Mouse (Mus musculus): Measurements from ENCODE around the gene Arhgap15.

Arhgap15 gene

DNA sequence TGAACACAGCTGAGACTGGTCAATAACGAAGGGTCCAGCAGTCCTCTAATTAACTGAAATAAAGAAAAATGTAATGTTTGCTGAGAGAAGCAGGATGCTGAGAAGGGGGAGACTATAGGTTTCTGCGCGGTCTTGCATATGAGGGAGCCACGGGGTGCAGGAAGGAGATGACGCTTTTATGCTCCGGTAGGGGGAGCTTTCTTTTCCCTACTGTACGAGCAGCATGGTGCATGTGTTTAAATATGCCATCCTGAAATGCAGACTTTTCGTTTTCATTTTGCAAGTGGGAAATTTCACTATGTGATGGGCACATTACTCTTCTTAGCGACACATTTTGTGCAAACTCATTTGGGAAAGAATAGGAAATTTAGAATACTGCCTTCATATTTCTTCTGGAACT lies 442.1 kb downstream of the Arhgap15 start:
- DNase-seq (ENCODE audit: low spot score), result no peak

DNA sequence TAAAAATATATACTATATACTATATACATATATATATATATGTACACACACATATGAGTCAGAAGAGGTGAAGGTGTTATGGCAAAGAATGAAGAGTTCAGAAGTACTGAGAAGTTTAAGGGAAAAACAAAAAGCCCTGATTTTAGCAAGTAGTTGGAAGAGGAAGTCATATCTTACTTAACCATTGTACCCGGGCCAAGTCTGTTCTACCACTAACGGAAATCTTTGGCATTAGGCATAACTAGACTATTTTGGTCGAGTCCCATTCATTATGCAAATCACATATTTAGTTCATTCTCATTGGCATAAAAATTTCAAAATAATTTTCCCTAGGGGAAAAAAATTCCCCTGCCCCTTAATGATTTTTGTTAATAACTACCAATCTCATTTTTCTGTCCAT lies 443.4 kb downstream of the Arhgap15 start:
- no peak for DNase-seq (ENCODE audit: low spot score)

GRCm38 (mm10) chr2:44215506-44215905 lies 466.9 kb downstream of the Arhgap15 start:
- DNase-seq (ENCODE audit: low spot score), result no peak

GRCm38 (mm10) chr2:44217811-44218210 lies 469.2 kb downstream of the Arhgap15 start:
- DNase-seq (ENCODE audit: low spot score), result no peak

DNA sequence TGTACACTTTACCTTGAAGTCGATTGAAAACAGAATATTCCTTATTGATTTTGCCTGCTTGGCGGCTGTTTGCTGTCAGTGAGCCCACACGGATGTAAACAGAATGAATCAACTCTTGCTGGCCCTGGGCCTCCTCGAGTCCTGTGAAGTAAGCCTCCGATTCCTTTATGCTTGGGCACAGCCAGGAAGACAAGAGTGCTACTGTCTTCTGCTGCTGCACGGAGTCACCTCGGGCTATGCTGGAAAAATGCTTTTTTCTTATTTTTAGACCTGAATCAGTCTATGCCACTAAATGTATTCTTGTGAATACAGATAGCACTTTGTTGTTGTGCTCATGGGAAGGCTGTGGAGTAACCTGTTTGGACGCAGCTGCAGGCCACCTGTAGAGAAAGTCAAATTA lies 469.7 kb downstream of the Arhgap15 start:
- peak; percentile 23 for DNase-seq (ENCODE audit: low spot score)

DNA sequence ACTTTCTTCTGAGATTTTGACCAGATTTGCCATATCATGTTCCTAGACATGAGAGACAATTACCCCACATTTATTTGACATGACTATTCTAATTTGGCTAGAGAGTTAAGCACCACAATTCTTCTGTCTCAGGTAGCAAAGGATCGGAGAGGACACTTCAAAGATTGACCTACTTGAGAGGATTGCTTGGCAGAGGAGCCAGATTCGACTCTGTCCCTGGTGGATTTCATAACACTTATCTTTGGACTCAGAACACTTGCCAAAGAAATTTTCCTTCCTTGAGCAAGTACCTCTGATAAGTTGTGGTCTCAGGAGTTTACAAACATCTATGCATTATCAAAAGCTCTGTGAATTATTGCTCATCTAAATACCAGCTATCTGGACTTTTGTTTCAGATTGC lies 473.1 kb downstream of the Arhgap15 start:
- no peak for DNase-seq (ENCODE audit: low spot score)

GRCm38 (mm10) chr2:44222176-44222753 lies 473.6 kb downstream of the Arhgap15 start:
- peak; percentile 36 for DNase-seq (ENCODE audit: low spot score)

GRCm38 (mm10) chr2:44234856-44235255 lies 486.2 kb downstream of the Arhgap15 start:
- DNase-seq (ENCODE audit: low spot score), result no peak

DNA sequence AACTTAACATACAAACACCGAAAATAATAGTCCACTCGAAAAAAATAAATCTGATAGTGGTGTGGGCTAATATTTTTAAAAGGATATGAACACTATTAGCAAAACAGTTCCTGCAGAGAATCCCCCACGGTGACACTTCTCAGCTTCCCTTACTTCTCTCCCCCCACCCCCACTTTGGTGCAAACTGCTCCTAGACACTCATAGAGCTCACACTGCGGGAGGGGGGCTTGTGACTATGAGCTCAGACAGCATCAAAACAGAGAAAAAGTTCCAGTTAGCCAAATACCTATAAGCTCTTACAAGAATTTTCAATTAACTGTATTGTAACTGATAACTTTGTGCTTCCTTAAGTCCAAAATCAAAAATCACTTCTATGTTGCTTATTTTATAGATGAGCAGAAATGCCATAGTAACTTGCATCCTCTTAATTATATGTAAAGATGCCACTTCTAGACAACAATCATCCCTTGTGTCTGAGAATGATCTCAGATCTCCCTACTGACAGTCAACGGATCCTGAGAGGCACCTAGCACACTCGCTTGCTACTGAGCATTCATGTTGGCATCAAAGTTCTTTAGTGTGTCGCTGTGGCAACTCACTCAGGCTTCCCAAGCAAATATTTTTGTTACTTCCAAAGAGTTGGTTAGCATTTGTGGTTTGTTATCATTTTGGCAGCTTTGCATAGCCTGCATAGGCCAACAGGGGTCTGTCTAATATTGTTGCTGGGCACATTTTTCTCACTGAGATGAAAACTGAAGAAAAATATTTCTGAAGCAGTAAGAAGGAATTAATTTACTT lies 493.2 kb downstream of the Arhgap15 start:
- peak; percentile 14 for DNase-seq (ENCODE audit: low spot score)

DNA sequence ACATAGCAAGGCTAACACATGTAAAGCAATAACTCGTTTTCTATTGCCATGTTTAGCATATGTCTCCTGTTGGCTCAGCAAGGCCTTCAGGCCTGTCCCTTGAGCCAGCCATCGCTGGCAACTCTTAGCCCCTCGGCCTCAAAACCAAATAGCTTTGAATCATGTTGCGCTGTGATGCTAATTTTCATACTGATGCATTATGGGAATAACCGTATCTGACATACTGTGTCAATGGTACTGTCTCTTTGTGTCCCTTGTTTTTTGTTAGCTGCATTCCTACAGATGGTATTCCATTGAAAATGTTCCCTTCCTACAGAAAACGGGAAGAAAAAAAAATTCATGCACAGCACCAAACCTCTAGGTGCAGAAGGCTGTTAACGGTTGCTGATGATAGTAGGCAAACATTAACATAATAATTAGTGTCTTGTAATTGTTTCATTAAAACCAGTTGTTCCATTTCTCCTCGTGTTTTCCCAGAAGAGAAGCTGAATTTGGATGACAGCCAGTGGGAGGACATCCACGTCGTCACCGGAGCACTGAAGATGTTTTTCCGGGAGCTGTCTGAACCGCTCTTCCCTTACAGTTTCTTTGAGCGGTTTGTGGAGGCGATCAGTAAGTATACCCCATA lies 494.1 kb downstream of the Arhgap15 start:
- no peak for DNase-seq (ENCODE audit: low spot score)

- DNase-seq (ENCODE audit: low spot score), result no peak
These were observed 506.7 kb downstream of the Arhgap15 start for GRCm38 (mm10) chr2:44255343-44255742.

GRCm38 (mm10) chr2:44257946-44258345 lies 509.3 kb downstream of the Arhgap15 start:
- no peak for DNase-seq (ENCODE audit: low spot score)

DNA sequence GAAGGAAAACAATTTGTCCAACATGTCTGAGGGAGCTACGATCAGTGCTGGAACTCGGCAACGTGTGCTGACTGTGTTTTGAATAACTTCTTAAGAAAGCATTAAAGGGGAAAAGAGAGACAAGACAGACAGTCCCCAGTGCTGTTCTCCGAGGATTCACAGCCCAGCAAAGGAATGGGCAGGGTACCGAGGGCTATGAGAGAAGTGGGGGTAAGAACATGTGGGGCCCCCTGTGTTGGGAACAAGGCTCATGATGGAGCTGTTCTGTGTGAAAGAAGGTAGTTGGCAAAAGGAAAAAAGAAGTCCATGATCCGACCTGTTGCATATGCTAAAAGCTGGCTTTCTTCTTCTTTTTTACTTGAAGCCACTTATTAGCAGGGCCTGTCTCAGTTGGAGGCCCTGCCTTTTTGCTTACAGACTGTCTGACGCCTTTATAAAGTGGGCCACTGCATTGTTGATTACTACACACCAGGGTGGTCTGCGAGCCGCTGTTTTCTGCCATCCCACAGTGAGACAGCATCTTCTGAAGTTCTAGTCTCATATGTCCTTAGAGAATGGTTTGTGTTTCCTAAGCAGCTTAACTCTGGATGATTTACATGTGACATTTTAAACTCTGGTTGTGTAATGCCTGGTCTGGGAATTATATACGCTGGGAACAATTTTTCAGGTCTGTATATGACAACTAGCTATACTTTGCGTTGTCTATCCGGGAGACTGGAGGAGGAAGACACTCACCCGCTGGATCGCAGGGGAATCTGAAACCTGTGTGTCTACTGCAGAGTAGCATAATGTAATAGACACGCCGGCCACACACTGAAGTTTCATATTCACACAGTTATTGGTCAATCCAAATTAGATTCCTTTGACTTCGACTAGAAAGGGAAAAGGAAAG lies 523.1 kb downstream of the Arhgap15 start:
- peak; percentile 18 for DNase-seq (ENCODE audit: low spot score)

DNA sequence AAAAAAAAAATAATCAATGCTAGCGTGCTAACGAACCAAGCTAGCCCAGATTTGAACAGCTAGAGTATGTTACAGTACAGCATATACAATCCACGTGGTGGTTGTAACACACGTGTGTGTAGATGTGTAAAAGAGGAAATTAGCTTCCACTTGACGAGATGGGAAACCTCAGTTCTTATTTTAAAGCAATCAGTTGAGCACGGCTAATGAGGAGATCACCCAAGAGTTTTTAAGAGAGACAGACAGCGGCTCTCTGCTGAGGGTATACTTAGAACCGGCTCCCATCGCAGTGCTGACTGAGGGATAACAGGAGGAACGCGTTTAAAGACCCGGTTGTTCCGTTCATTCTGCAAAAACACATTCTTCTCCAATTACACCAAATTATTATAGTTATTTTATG lies 524.0 kb downstream of the Arhgap15 start:
- DNase-seq (ENCODE audit: low spot score), result no peak

DNA sequence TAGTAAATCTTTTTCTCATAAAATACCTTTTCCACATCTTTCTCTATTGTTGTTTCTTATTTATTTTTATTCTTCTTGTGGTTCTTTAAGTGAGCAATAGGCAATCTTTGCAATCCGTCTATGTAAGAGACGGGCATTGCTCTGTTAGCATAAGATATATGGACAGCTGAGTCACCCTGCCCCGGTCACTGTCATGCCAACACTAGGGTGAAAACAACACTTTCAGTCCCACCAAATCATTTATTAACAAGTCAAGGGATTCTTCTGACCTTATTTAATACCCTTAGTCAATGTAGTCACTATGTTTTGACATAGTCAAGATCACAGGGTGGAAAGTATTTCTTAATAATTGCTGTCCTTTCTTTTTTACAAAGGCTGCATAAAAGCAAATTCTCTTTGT lies 525.8 kb downstream of the Arhgap15 start:
- no peak for DNase-seq (ENCODE audit: low spot score)

GRCm38 (mm10) chr2:44286181-44286719 lies 537.6 kb downstream of the Arhgap15 start:
- DNase-seq (ENCODE audit: low spot score), result no peak

DNA sequence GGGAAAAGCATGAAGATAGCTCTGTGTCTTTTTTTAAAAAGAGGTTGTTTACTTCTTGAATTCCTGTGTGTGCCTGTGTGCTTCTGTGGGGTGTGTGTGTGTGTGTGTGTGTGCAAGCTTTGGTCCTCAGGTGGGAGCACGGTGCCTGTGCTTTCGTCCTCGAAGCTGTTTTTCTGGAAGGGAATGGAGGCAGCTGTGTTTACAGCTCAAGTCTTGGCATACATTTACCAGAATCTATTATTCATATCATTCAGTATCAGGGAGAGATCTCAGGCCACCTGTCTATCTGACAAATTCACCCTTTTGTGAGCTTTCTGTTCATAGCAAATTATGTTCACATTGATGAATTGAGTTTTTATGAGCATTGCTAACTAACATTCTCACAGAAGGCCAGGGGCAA lies 550.5 kb downstream of the Arhgap15 start:
- no peak for DNase-seq (ENCODE audit: low spot score)

- no peak for DNase-seq (ENCODE audit: low spot score)
These were observed 551.3 kb downstream of the Arhgap15 start for GRCm38 (mm10) chr2:44299909-44300308.

GRCm38 (mm10) chr2:44300466-44300865 lies 551.8 kb downstream of the Arhgap15 start:
- no peak for DNase-seq (ENCODE audit: low spot score)

- DNase-seq (ENCODE audit: low spot score), result no peak
These were observed 555.8 kb downstream of the Arhgap15 start for GRCm38 (mm10) chr2:44304261-44304970.

Measured in embryo, embryonic 10 days (tissue).